Mouse (Mus musculus) monocyte, adult 5-6 weeks (primary cell): Measurements from ENCODE around the gene Gm49333. TPM values are rescaled to one million over a fixed set of nuclear protein-coding genes. Genes with fewer than 3 reads are reported as not detected.
A peak's percentile ranks its signal among the peaks of the same experiment; 100 is the strongest.

Experiments used
- ATAC-seq: fragments of 153-309, 156-312 bp; replicated peaks from 2 replicates; pipeline ENCODE4 v1.8.0; 2017; ENCODE audit warnings: mild to moderate bottlenecking; ENCODE audit not compliant: low TSS enrichment, insufficient number of reproducible peaks, severe bottlenecking, poor library complexity, low FRiP score
- total RNA-seq: library from RNA; stranded (forward); fragments of 200-1000, 200-491, 200-594 nt; gene quantifications from 3 replicates; pipeline ENCODE4 v1.2.3, GENCODE M21; 2017

The Gm49333 gene
- total RNA-seq, result not detected in 3 replicates

GRCm38 (mm10) chr16:20611357-20612227 lies at the start of gene Gm49333, which contains the start of the genes Eef1akmt4 and Alg3:
Gm49333 (plus strand) TSS chr16:20611610.
Eef1akmt4 (plus strand) TSS chr16:20611593.
Alg3 (minus strand) TSS chr16:20611735.
- ATAC-seq, result peak; percentile 96

GRCm38 (mm10) chr16:20565075-20565474 lies 46.3 kb upstream of the Gm49333 start:
- no peak for ATAC-seq

GRCm38 (mm10) chr16:20589366-20589938 lies 22.0 kb upstream of the Gm49333 start, which contains the start of gene Vwa5b2:
Vwa5b2 (plus strand) TSS chr16:20589471.
- no peak for ATAC-seq

GRCm38 (mm10) chr16:20589939-20590679 lies 21.3 kb upstream of the Gm49333 start:
- no peak for ATAC-seq

- no peak for ATAC-seq
These were observed 20.8 kb upstream of the Gm49333 start for GRCm38 (mm10) chr16:20590680-20591038.

GRCm38 (mm10) chr16:20591076-20591705 lies 20.2 kb upstream of the Gm49333 start:
- no peak for ATAC-seq

GRCm38 (mm10) chr16:20595060-20595673 lies 16.2 kb upstream of the Gm49333 start:
- no peak for ATAC-seq

GRCm38 (mm10) chr16:20595737-20596136 lies 15.7 kb upstream of the Gm49333 start:
- no peak for ATAC-seq

GRCm38 (mm10) chr16:20596687-20597441 lies 14.5 kb upstream of the Gm49333 start:
- no peak for ATAC-seq

- ATAC-seq, result no peak
These were observed 10.9 kb upstream of the Gm49333 start for GRCm38 (mm10) chr16:20600511-20600910.

GRCm38 (mm10) chr16:20604705-20605104 lies 6.7 kb upstream of the Gm49333 start:
- no peak for ATAC-seq

- peak; percentile 80 for ATAC-seq
These were observed 681 bp upstream of the Gm49333 start for GRCm38 (mm10) chr16:20610501-20611356.

- ATAC-seq, result no peak
These were observed 8.4 kb downstream of the Gm49333 start for GRCm38 (mm10) chr16:20619541-20620398.

GRCm38 (mm10) chr16:20620399-20620735 lies 9.0 kb downstream of the Gm49333 start:
- ATAC-seq, result no peak

- no peak for ATAC-seq
These were observed 9.4 kb downstream of the Gm49333 start for GRCm38 (mm10) chr16:20620751-20621190.
